Mouse (Mus musculus) intestine, postnatal 0 days (tissue): ENCODE measurements around the gene Nxph3. TPM values are rescaled to one million over a fixed set of nuclear protein-coding genes. Genes with fewer than 3 reads are reported as not detected.

Experiments
- ATAC-seq: fragments of 200-750 bp; cut with Nextera tagmentation; 2 replicates; pipeline ENCODE4 v1.8.0; 2017; ENCODE audit warnings: mild to moderate bottlenecking, moderate TSS enrichment, moderate library complexity
- H3K27ac ChIP-seq: fragments of 300-500 bp; sonication (generic); 2 replicates; pipeline ENCODE4 v1.5.1; 2014; ENCODE audit warnings: mild to moderate bottlenecking, low read depth, low read length, moderate library complexity
- H3K27me3 ChIP-seq: fragments of 300-500 bp; sonication (generic); replicated peaks from 2 replicates; pipeline ENCODE4 v1.6.1; 2014; ENCODE audit warnings: low read length, mixed read lengths; ENCODE audit not compliant: control insufficient read depth, insufficient read depth
- H3K36me3 ChIP-seq: fragments of 300-500 bp; sonication (generic); 2 replicates; pipeline ENCODE4 v1.6.1; 2014; ENCODE audit warnings: mild to moderate bottlenecking, moderate library complexity; ENCODE audit not compliant: control insufficient read depth, insufficient read depth
- H3K4me1 ChIP-seq: fragments of 300-500 bp; sonication (generic); replicated peaks from 2 replicates; pipeline ENCODE4 v1.6.1; 2014; ENCODE audit warnings: antibody characterized with exemption, low read length, mixed read lengths; ENCODE audit not compliant: control insufficient read depth, insufficient read depth
- H3K4me2 ChIP-seq: fragments of 300-500 bp; sonication (generic); replicated peaks from 2 replicates; pipeline ENCODE4 v1.6.1; 2014; ENCODE audit warnings: low read depth, mild to moderate bottlenecking, moderate library complexity
- H3K4me3 ChIP-seq: fragments of 300-500 bp; sonication (generic); 2 replicates; pipeline ENCODE4 v1.5.1; 2014; ENCODE audit warnings: low read depth, low read length
- H3K9ac ChIP-seq: fragments of 300-500 bp; sonication (generic); 2 replicates; pipeline ENCODE4 v1.6.1; 2014; ENCODE audit warnings: mild to moderate bottlenecking, low read depth, low read length
- H3K9me3 ChIP-seq: fragments of 300-500 bp; sonication (generic); 2 replicates; pipeline ENCODE4 v1.6.1; 2016; ENCODE audit warnings: mixed run types; ENCODE audit not compliant: control insufficient read depth
- CTCF ChIP-seq: sonication (generic); IDR thresholded peaks from 2 replicates; pipeline ENCODE4 v1.5.1; 2016; ENCODE audit warnings: low read depth, mild to moderate bottlenecking, control low read depth, antibody characterized with exemption, moderate library complexity
- WGBS: fragments of 180-500 bp; shearing (Covaris S2); extraction: QIAGEN DNeasy Blood & Tissue Kit; methylation state at CpG from one replicate; pipeline ENCODE4 v1.1.7; 2014; 5-methylcytosine and 5-hydroxymethylcytosine counted together
- polyA plus RNA-seq: library from polyadenylated mRNA; unstranded; fragments of >200 nt; fragmentation: Nextera tagmentation; extraction: Ambion mirVana; gene quantifications from 2 replicates; pipeline ENCODE4 v1.2.1, GENCODE M21; 2015

Nxph3 gene
- polyA plus RNA-seq, 1 experiment from 2014 or later, result 0.43 TPM

GRCm38 (mm10) chr11:95520456-95521072 lies 6.2 kb upstream of the Nxph3 start:
- ATAC-seq, result peak; percentile 72
- WGBS, result 5% methylated on average over 27 of the region's 27 CpGs
- peak; percentile 100 for TF ChIP-seq CTCF

GRCm38 (mm10) chr11:95519996-95520395 lies 5.6 kb upstream of the Nxph3 start:
- WGBS, result 60% methylated on average over 3 of the region's 3 CpGs
- ATAC-seq, result no peak

More at GRCm38 (mm10) chr11:95520456-95521072, 6.2 kb upstream of the Nxph3 start:
- H3K27me3 ChIP-seq, result peaks cover 15% of the 10 kb centered on the region
- no peak overlapping the region for H3K9ac ChIP-seq
- H3K4me3 ChIP-seq, result peak overlapping the region; percentile 25
- no peaks in the 10 kb centered on the region for H3K36me3 ChIP-seq
- no peaks in the 10 kb centered on the region for H3K9me3 ChIP-seq
- H3K4me1 ChIP-seq, result 0 out of 2 replicates have a peak, but pooled peaks cover 4% of the 10 kb centered on the region
- H3K27ac ChIP-seq, result no peak overlapping the region
- peak overlapping the region; percentile 57 for H3K4me2 ChIP-seq

GRCm38 (mm10) chr11:95519299-95519698 lies 4.9 kb upstream of the Nxph3 start:
- Histone ChIP-seq H3K4me1 (0 out of 2 replicates have a peak, but pooled peaks cover 4% of the 10 kb centered on the region), H3K4me3 (no peak overlapping the region), H3K27ac (no peak overlapping the region), H3K4me2 (no peak overlapping the region), H3K36me3 (no peaks in the 10 kb centered on the region), H3K9me3 (no peaks in the 10 kb centered on the region), H3K9ac (no peak overlapping the region), H3K27me3 (peaks cover 28% of the 10 kb centered on the region)
- no peak for ATAC-seq
- 74% methylated on average over 10 of the region's 10 CpGs for WGBS
- no peak for TF ChIP-seq CTCF

More at GRCm38 (mm10) chr11:95519996-95520395, 5.6 kb upstream of the Nxph3 start:
- H3K9ac ChIP-seq, result no peak overlapping the region
- H3K27me3 ChIP-seq, result peaks cover 21% of the 10 kb centered on the region
- H3K4me2 ChIP-seq, result no peak overlapping the region
- H3K4me3 ChIP-seq, result no peak overlapping the region
- peak; percentile 26; the same call in 1 of the 2 replicates for TF ChIP-seq CTCF
- H3K36me3 ChIP-seq, result no peaks in the 10 kb centered on the region
- no peak overlapping the region for H3K27ac ChIP-seq
- H3K4me1 ChIP-seq, result 0 out of 2 replicates have a peak, but pooled peaks cover 4% of the 10 kb centered on the region
- no peaks in the 10 kb centered on the region for H3K9me3 ChIP-seq

GRCm38 (mm10) chr11:95517162-95517561 lies 2.8 kb upstream of the Nxph3 start:
- Histone ChIP-seq H3K4me3 (no peak overlapping the region), H3K36me3 (no peaks in the 10 kb centered on the region), H3K9me3 (no peaks in the 10 kb centered on the region), H3K9ac (no peak overlapping the region), H3K4me1 (peaks cover 4% of the 10 kb centered on the region; the same call in 1 of the 2 replicates), H3K27ac (no peak overlapping the region), H3K27me3 (peaks cover 47% of the 10 kb centered on the region), H3K4me2 (no peak overlapping the region)
- no peak for TF ChIP-seq CTCF
- 56% methylated on average over 6 of the region's 6 CpGs for WGBS
- ATAC-seq, result no peak

GRCm38 (mm10) chr11:95516491-95516911 lies 2.1 kb upstream of the Nxph3 start:
- Histone ChIP-seq H3K4me2 (no peak overlapping the region), H3K4me1 (peaks cover 3% of the 10 kb centered on the region; the same call in 1 of the 2 replicates), H3K9ac (no peak overlapping the region), H3K27me3 (peaks cover 47% of the 10 kb centered on the region), H3K27ac (no peak overlapping the region), H3K36me3 (no peaks in the 10 kb centered on the region), H3K9me3 (no peaks in the 10 kb centered on the region), H3K4me3 (no peak overlapping the region)
- no peak for ATAC-seq
- WGBS, result 16% methylated on average over 5 of the region's 5 CpGs
- TF ChIP-seq CTCF, result no peak

- no peak overlapping the region for H3K27ac ChIP-seq
- ATAC-seq, result no peak
- no peak overlapping the region for H3K9ac ChIP-seq
- WGBS, result 49% methylated on average over 17 of the region's 17 CpGs
- no peak overlapping the region for H3K4me2 ChIP-seq
- H3K27me3 ChIP-seq, result peaks cover 47% of the 10 kb centered on the region
- H3K36me3 ChIP-seq, result no peaks in the 10 kb centered on the region
- no peaks in the 10 kb centered on the region for H3K9me3 ChIP-seq
- H3K4me1 ChIP-seq, result no peaks in the 10 kb centered on the region; the same call in 1 of the 2 replicates
- H3K4me3 ChIP-seq, result no peak overlapping the region
- TF ChIP-seq CTCF, result no peak
Observed at GRCm38 (mm10) chr11:95515376-95516323, 1.3 kb upstream of the Nxph3 start.
